Mouse (Mus musculus) gastrocnemius, postnatal 14 days (tissue): ENCODE measurements around the gene Tmem63c. TPM values are rescaled to one million over a fixed set of nuclear protein-coding genes. Genes with fewer than 3 reads are reported as not detected.

Experiments used
- DNase-seq: peaks from one replicate; pipeline ENCODE4 v3.0.0; 2021; ENCODE audit warnings: mixed read lengths
- intact Hi-C: fragments of 180-260 bp; cut with DNase I; formaldehyde crosslinking; loops from one replicate; pipeline ENCODE4 v1.15.1; 2025; ENCODE audit warnings: low total_unique reads
- microRNA-seq, 2 experiments: library from miRNA; unstranded; fragments of <30 nt; microRNA quantifications; one replicate each; pipeline ENCODE4 v1.2.0; 2021
- total RNA-seq, 2 experiments: library from RNA; stranded (reverse); gene quantifications; 2 replicates each; pipeline ENCODE4 v1.2.3; 2021

Tmem63c gene
- total RNA-seq, 2 experiments from 2014 or later = 0.07 to 0.10 TPM

DNA sequence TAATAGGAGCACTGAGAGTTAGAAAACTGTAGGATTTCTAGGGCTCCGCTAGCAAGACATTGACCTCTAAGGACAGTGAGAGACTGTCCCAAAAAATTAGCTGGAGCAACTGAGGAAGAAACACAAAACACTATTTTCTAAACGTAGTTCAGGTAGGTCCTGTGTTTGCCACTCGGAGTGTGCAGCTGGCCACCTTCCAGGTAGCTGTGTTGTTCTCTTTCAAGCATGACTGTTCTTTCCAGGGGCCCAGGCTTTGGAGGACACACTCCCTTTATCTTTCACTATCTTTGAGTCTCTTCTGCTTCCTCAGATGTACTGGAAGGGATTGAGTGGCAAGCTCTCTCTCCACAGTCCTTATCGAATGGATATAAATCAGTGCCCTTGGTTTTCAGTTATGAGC, 82.3 kb downstream of the Tmem63c start:
- no peak for DNase-seq
- intact Hi-C loops = no loop called here

GRCm38 (mm10) chr12:87104796-87105195, 83.7 kb downstream of the Tmem63c start:
- intact Hi-C loops = no loop called here
- DNase-seq = no peak

DNA sequence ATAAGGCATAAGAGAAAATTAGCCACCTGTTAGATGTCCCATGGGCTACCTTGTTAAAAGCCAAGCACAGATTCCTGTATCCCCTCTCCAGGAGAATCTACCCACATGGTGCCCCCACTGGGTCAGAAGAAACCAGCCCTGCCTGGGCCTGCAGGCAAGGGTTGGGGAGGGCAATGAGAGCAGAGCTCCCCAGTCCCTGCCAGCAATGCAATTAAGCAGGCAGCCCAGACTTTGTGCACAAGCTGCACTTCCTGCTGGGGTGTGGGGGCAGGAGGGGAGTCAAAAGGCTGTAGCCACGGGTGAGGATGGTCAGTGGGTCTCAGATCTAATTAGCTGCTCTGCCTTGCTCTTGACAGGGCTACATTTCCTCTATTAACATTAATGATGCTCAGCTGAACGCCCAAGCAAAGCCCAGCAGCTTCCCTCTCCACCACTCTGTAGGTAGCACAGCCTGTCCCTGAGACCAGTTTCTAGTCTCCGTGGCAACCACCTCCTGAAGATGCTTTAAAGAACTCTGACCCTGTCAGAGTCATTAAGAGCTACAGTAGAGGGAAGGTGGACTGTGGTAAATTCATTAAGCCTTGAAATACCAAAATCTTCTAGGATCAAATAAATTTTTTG, 86.3 kb downstream of the Tmem63c start:
- intact Hi-C loops = no loop called here
- no peak for DNase-seq

DNA sequence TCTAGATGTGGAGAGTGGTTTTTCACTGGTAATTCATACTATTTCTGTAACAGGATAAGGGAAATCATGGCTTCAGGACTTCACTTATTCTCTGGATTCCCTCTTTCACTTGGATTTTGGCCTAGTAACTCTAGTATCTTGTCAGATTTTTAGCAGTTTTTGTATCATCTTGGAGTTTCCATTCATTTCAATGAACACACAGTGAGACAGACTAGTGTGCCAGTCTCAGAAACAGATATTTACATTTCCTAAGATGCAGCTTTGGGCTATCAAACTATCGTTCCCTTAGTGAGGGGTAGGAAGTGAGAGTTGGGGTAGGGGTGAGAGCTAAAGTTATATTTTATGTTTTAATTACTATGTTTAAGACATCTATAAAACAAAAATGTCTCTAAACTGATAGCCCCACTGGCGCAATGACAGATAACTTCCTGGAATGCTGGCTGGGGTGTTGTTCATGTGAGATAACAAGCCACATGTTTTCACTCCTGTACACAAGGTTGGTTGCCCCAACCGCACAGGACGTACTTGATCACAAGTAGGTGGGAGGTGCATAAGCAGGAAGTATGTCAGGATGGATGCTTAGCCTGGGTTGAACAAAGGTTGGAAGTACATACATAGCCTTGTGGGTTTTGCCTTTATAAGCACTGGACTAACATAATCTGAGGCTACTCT, 100.9 kb downstream of the Tmem63c start:
- DNase-seq = no peak
- intact Hi-C loops = no loop called here

DNA sequence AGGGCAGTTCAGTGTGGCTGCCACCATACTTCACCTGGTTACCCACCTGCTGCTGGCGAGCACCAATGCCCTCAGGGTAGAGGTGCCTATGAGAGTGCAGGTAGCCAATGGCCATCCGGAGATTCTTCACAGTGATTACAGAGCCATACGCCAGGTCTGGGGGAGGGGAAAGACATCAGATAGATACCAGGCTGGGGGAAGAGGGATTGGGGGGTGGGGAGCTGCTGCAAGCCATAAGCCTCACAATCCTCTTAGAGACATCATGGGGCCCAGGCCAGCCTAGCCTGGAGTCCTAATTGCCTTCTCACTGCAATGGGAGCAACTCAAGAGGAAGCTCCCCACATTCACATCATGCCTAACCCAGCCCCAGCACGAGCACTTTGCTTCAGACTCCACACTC, 106.1 kb downstream of the Tmem63c start:
- no peak for DNase-seq
- intact Hi-C loops = no loop called here

GRCm38 (mm10) chr12:87130224-87130623, 109.1 kb downstream of the Tmem63c start:
- intact Hi-C loops = loop anchor here (10.0 kb wide), 1 partner anchor 205 kb away; no protein-coding TSS in a partner anchor
- DNase-seq = no peak

DNA sequence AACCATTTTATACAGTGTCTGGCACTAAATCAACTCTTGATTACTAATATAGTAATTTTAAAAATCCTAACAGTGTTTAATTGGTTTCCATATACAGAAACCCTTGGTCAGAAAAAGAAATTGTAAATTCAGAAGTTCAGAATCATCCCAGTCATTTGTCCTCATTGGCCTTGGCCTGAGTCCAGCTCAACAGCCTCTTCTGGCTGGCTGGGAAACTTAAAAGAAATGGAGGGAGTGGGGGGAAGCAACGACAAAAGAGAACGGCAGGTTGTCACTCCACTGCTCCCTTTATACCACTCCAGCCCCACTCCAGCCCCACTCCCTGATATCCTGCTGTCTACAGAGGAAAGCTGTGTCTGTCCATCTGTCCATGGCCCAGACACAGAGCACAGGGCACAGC, 110.0 kb downstream of the Tmem63c start:
- DNase-seq = no peak
- intact Hi-C loops = loop anchor here (10.0 kb wide), 1 partner anchor 204 kb away; no protein-coding TSS in a partner anchor

DNA sequence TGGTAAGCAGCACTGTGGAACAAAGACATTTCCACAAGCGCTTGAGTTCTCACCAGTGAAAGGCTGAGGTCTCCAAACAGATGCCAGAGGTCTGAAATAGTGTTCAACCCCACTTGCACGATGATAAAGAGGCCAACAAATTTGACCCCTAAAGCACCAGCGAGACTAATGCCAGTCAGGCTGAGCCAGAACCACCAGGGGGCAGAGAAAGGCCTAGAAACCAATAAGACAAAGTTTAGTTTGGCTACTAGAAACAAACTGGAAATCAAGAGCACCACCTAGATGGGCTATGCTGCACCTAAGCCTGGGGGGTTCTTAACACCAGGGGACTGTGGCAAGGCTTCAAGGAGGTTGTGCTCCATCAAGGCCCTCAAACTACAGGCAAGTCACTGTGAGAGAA, 110.5 kb downstream of the Tmem63c start:
- intact Hi-C loops = loop anchor here (10.0 kb wide), 1 partner anchor 203 kb away; no protein-coding TSS in a partner anchor
- DNase-seq = peak; percentile 16

- intact Hi-C loops = loop anchor here (10.0 kb wide), 1 partner anchor 203 kb away; no protein-coding TSS in a partner anchor
These were observed 111.1 kb downstream of the Tmem63c start for GRCm38 (mm10) chr12:87132210-87132609.

GRCm38 (mm10) chr12:87132784-87133183, 111.6 kb downstream of the Tmem63c start:
- DNase-seq = no peak
- intact Hi-C loops = loop anchor here (10.0 kb wide), 1 partner anchor 202 kb away; no protein-coding TSS in a partner anchor

More at GRCm38 (mm10) chr12:87132210-87132609, 111.1 kb downstream of the Tmem63c start:
- DNase-seq = no peak

DNA sequence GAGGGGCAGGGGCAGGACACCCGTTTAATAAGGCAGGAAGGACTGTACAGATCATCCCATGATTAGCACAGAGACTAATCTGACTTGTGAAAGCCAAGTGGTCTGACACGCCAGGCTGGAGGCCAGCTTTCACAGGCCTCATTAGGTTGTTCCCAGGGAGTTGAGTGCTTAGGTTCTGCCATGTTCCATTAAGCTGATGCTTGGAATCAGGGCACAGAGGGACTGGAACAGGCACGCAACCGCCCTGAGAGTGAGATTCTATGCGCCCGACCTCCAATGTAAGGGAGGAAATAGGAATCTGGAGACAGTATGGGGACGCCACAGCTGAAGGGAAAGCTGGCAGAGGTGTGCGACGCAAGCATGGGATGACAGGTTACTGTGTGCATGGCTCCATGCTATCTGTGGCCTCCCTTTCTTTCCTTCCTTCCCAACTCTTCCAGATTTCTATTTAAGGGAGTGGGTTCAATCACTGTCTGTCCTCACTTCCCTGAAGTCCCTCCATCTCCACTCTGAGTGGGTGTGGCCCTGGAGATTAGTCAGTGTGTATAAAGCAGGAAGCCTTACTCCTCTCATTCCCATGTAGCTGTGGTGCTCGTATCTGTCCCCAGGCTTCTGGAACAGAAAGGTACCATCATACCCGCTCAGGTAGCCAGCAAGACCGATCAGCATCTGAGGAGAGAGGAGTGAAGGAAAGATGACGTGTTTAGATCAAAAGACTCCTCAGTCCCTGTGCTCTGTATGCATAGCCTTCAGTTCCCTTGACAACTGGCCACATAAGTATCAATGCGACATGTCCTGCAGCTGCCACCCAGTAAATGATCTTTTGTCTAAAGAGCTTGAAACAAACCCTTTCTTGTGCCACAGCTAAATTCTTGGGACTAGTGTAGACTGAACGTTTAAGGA, 116.5 kb downstream of the Tmem63c start:
- intact Hi-C loops = loop anchor here (10.0 kb wide), 1 partner anchor 197 kb away; no protein-coding TSS in a partner anchor
- no peak for DNase-seq

DNA sequence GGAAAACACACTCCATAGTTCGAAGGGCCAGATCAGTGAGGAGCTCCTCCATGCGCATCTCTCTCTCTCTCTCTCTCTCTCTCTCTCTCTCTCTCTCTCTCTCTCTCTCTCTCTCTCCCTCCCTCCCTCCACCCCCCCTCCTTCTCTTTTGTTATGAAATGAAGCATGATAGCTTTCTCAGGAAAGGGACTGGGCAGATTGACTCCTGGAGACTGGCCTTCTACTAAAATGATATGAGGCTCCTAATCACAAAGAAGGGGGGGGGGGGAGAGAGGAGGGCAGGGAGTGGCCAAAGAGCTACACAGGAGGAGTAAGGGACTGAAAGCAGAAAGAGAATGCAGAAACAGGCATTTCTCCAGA, 117.2 kb downstream of the Tmem63c start:
- no peak for DNase-seq
- intact Hi-C loops = loop anchor here (10.0 kb wide), 1 partner anchor 196 kb away; no protein-coding TSS in a partner anchor

DNA sequence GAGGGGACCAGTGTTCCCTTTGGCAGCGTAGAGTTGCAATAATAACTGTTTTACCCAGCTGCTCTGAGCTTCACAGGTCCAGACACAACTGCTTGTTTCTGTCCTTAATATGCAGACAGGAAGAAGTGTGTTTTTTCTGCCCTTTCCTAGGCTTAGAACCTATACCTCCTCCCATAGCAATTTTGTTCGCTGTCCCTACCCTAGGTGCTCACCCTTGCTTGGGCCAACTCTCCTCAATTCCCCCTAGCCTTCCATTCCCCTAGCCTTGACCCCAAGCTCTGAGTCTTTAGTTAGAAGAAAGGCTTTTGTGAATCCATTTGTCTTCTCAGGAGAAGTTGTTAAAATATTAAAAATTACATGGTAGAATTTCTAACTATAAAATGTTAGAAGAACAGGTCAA, 117.6 kb downstream of the Tmem63c start:
- DNase-seq = no peak
- intact Hi-C loops = loop anchor here (10.0 kb wide), 1 partner anchor 196 kb away; no protein-coding TSS in a partner anchor

Small RNA genes lying within 50 kb of the gene (microRNA-seq; reads per million reads assigned to microRNA genes)
- 0 reads per million in 2 experiments for gene Gm25847

Other genes starting within 250 kb of the Tmem63c start
- gene Irf2bpl, start 136.5 kb upstream of the Tmem63c start, total RNA-seq = 10 to 100 TPM; 41.8 to 42.8 TPM
- 10 to 100 TPM; 20.2 to 20.3 TPM for gene Cipc, start 74.3 kb upstream of the Tmem63c start, total RNA-seq
- gene Zdhhc22, start 30.9 kb upstream of the Tmem63c start, total RNA-seq = not detected
- gene Ngb, start 81.2 kb downstream of the Tmem63c start, total RNA-seq = under 1 TPM in 1 of 2 experiments, not detected in 1; 0.27 TPM
- 10 to 100 TPM; 41.5 to 41.7 TPM for gene Gstz1, start 125.8 kb downstream of the Tmem63c start, total RNA-seq
- 1 to 10 TPM; 5.8 to 6.2 TPM for gene Pomt2, start 126.6 kb downstream of the Tmem63c start, total RNA-seq
- under 1 TPM in 1 of 2 experiments, not detected in 1; 0.29 TPM for gene Samd15, start 178.4 kb downstream of the Tmem63c start, total RNA-seq
- gene Tmed8, start 179.1 kb downstream of the Tmem63c start, total RNA-seq = 1 to 10 TPM; 1.9 to 2.1 TPM
- gene Noxred1, start 217.4 kb downstream of the Tmem63c start, total RNA-seq = under 1 TPM; 0.23 to 0.49 TPM
- gene Vipas39, start 244.9 kb downstream of the Tmem63c start, total RNA-seq = 10 to 100 TPM in 1 of 2 experiments, 1 to 10 TPM in 1; 9.0 to 11.0 TPM
- 100 to 1,000 TPM; 111 to 115 TPM for gene Ahsa1, start 245.1 kb downstream of the Tmem63c start, total RNA-seq